Mouse (Mus musculus): Measurements from ENCODE around the gene Gbp7. TPM values are rescaled to one million over a fixed set of nuclear protein-coding genes. Genes with fewer than 3 reads are reported as not detected.
"Not testable (repeated sequence)": the region's sequence is repeated elsewhere in the genome, so short reads cannot be mapped to it uniquely, and the experiment has no call there.

Gene Gbp7
- polyA plus RNA-seq, 1 experiment from 2014 or later, result 2.0 TPM

GRCm38 (mm10) chr3:142561666-142562065 is 31.5 kb downstream of the Gbp7 start:
- no peak overlapping the region for H3K27ac ChIP-seq
- whole genome bisulfite sequencing, result 88% methylated on average over 7 of the region's 7 CpGs
- H3K9me3 ChIP-seq, result no peaks in the 10 kb centered on the region
- H3K4me1 ChIP-seq (replicated peaks), result peaks cover 3% of the 10 kb centered on the region; the same call in 1 of the 2 replicates
- H3K36me3 ChIP-seq, result no peaks in the 10 kb centered on the region
- no peak overlapping the region for H3K9ac ChIP-seq (replicated peaks)
- no peak overlapping the region for H3K4me3 ChIP-seq (replicated peaks)
- ATAC-seq (ENCODE audit: insufficient number of reproducible peaks, insufficient read depth, low FRiP score, low TSS enrichment, low read depth), result no peak
- no peaks in the 10 kb centered on the region for H3K27me3 ChIP-seq
- H3K4me2 ChIP-seq, result no peak overlapping the region

GRCm38 (mm10) chr3:142567490-142567889 is 37.3 kb downstream of the Gbp7 start:
- not testable (repeated sequence) for H3K9me3 ChIP-seq; H3K9ac ChIP-seq (replicated peaks); ATAC-seq (ENCODE audit: insufficient number of reproducible peaks, insufficient read depth, low FRiP score, low TSS enrichment, low read depth); H3K27ac ChIP-seq; H3K4me1 ChIP-seq (replicated peaks); H3K4me2 ChIP-seq; H3K36me3 ChIP-seq; H3K27me3 ChIP-seq; H3K4me3 ChIP-seq (replicated peaks)
- 60% methylated on average over 5 of the region's 5 CpGs for WGBS

- H3K4me1 ChIP-seq (replicated peaks), result no peaks in the 10 kb centered on the region
- WGBS, result 88% methylated on average over 4 of the region's 4 CpGs
- no peaks in the 10 kb centered on the region for H3K36me3 ChIP-seq
- H3K9ac ChIP-seq (replicated peaks), result no peak overlapping the region
- no peak overlapping the region for H3K4me3 ChIP-seq (replicated peaks)
- no peak overlapping the region for H3K27ac ChIP-seq
- H3K4me2 ChIP-seq, result no peak overlapping the region
- H3K9me3 ChIP-seq, result no peaks in the 10 kb centered on the region
- no peaks in the 10 kb centered on the region for H3K27me3 ChIP-seq
- no peak for ATAC-seq (ENCODE audit: insufficient number of reproducible peaks, insufficient read depth, low FRiP score, low TSS enrichment, low read depth)
Measured at GRCm38 (mm10) chr3:142570738-142571137, 40.6 kb downstream of the Gbp7 start.

GRCm38 (mm10) chr3:142577108-142577507 is 47.0 kb downstream of the Gbp7 start:
- Histone ChIP-seq H3K27me3 (no peaks in the 10 kb centered on the region), H3K27ac (no peak overlapping the region), H3K4me2 (no peak overlapping the region), H3K9ac (replicated peaks) (no peak overlapping the region), H3K9me3 (no peaks in the 10 kb centered on the region), H3K4me1 (replicated peaks) (no peaks in the 10 kb centered on the region), H3K4me3 (replicated peaks) (no peak overlapping the region), H3K36me3 (no peaks in the 10 kb centered on the region)
- ATAC-seq (ENCODE audit: insufficient number of reproducible peaks, insufficient read depth, low FRiP score, low TSS enrichment, low read depth), result no peak
- WGBS, result 84% methylated on average over 3 of the region's 3 CpGs

- no peak overlapping the region for H3K27ac ChIP-seq
- no peaks in the 10 kb centered on the region for H3K9me3 ChIP-seq
- no peaks in the 10 kb centered on the region for H3K4me1 ChIP-seq (replicated peaks)
- 89% methylated on average over 4 of the region's 4 CpGs for WGBS
- no peak overlapping the region for H3K4me2 ChIP-seq
- H3K4me3 ChIP-seq (replicated peaks), result no peak overlapping the region
- no peak for ATAC-seq (ENCODE audit: insufficient number of reproducible peaks, insufficient read depth, low FRiP score, low TSS enrichment, low read depth)
- no peak overlapping the region for H3K9ac ChIP-seq (replicated peaks)
- H3K36me3 ChIP-seq, result no peaks in the 10 kb centered on the region
- no peaks in the 10 kb centered on the region for H3K27me3 ChIP-seq
Measured at GRCm38 (mm10) chr3:142578342-142578741, 48.2 kb downstream of the Gbp7 start.

- H3K4me1 ChIP-seq (replicated peaks), result no peaks in the 10 kb centered on the region
- no peak overlapping the region for H3K4me3 ChIP-seq (replicated peaks)
- H3K27ac ChIP-seq, result no peak overlapping the region
- ATAC-seq (ENCODE audit: insufficient number of reproducible peaks, insufficient read depth, low FRiP score, low TSS enrichment, low read depth), result no peak
- H3K4me2 ChIP-seq, result no peak overlapping the region
- H3K36me3 ChIP-seq, result no peaks in the 10 kb centered on the region
- H3K9me3 ChIP-seq, result no peaks in the 10 kb centered on the region
- 94% methylated on average over 4 of the region's 4 CpGs for WGBS
- no peak overlapping the region for H3K9ac ChIP-seq (replicated peaks)
- H3K27me3 ChIP-seq, result no peaks in the 10 kb centered on the region
Measured at GRCm38 (mm10) chr3:142583067-142583466, 52.9 kb downstream of the Gbp7 start.

GRCm38 (mm10) chr3:142587386-142587785 is 57.2 kb downstream of the Gbp7 start:
- no peaks in the 10 kb centered on the region for H3K9me3 ChIP-seq
- no peak overlapping the region for H3K4me3 ChIP-seq (replicated peaks)
- no peak overlapping the region for H3K27ac ChIP-seq
- no peaks in the 10 kb centered on the region for H3K27me3 ChIP-seq
- H3K9ac ChIP-seq (replicated peaks), result no peak overlapping the region
- no peak overlapping the region for H3K4me2 ChIP-seq
- H3K36me3 ChIP-seq, result no peaks in the 10 kb centered on the region
- H3K4me1 ChIP-seq (replicated peaks), result no peaks in the 10 kb centered on the region
- no peak for ATAC-seq (ENCODE audit: insufficient number of reproducible peaks, insufficient read depth, low FRiP score, low TSS enrichment, low read depth)

GRCm38 (mm10) chr3:142588888-142589287 is 58.7 kb downstream of the Gbp7 start:
- Histone ChIP-seq H3K9ac (replicated peaks) (no peak overlapping the region), H3K27me3 (no peaks in the 10 kb centered on the region), H3K4me1 (replicated peaks) (no peaks in the 10 kb centered on the region), H3K9me3 (no peaks in the 10 kb centered on the region), H3K4me2 (no peak overlapping the region), H3K4me3 (replicated peaks) (no peak overlapping the region), H3K27ac (no peak overlapping the region), H3K36me3 (no peaks in the 10 kb centered on the region)
- WGBS, result 81% methylated on average over 2 of the region's 2 CpGs
- no peak for ATAC-seq (ENCODE audit: insufficient number of reproducible peaks, insufficient read depth, low FRiP score, low TSS enrichment, low read depth)

- ATAC-seq (ENCODE audit: insufficient number of reproducible peaks, insufficient read depth, low FRiP score, low TSS enrichment, low read depth), result no peak
Measured at GRCm38 (mm10) chr3:142590431-142591067, 60.4 kb downstream of the Gbp7 start.

GRCm38 (mm10) chr3:142594547-142594946 is 64.4 kb downstream of the Gbp7 start, which contains the start of gene Gbp2b:
Gene Gbp2b (plus strand): TSS chr3:142594847.
- no peak within 1 kb of the TSS for H3K27ac ChIP-seq
- no peaks in the 10 kb centered on the region for H3K9me3 ChIP-seq
- H3K9ac ChIP-seq (replicated peaks), result no peak within 1 kb of the TSS
- H3K36me3 ChIP-seq, result no peaks in the 10 kb centered on the region
- no peaks in the 10 kb centered on the region for H3K4me1 ChIP-seq (replicated peaks)
- WGBS, result 57% methylated on average over 1 of the region's 1 CpGs
- no peak within 1 kb of the TSS for H3K4me3 ChIP-seq (replicated peaks)
- no peaks in the 10 kb centered on the region for H3K27me3 ChIP-seq
- ATAC-seq (ENCODE audit: insufficient number of reproducible peaks, insufficient read depth, low FRiP score, low TSS enrichment, low read depth), result no peak
- H3K4me2 ChIP-seq, result no peak within 1 kb of the TSS

More at GRCm38 (mm10) chr3:142590431-142591067, 60.4 kb downstream of the Gbp7 start:
- H3K27me3 ChIP-seq, result no peaks in the 10 kb centered on the region
- H3K36me3 ChIP-seq, result no peaks in the 10 kb centered on the region
- H3K27ac ChIP-seq, result no peak overlapping the region
- no peaks in the 10 kb centered on the region for H3K4me1 ChIP-seq (replicated peaks)
- H3K9ac ChIP-seq (replicated peaks), result no peak overlapping the region
- 85% methylated on average over 4 of the region's 4 CpGs for WGBS
- no peak overlapping the region for H3K4me2 ChIP-seq
- H3K9me3 ChIP-seq, result no peaks in the 10 kb centered on the region
- H3K4me3 ChIP-seq (replicated peaks), result no peak overlapping the region

- no peak for ATAC-seq (ENCODE audit: insufficient number of reproducible peaks, insufficient read depth, low FRiP score, low TSS enrichment, low read depth)
- Histone ChIP-seq H3K27me3 (no peaks in the 10 kb centered on the region), H3K9ac (replicated peaks) (no peak overlapping the region), H3K4me1 (replicated peaks) (no peaks in the 10 kb centered on the region), H3K9me3 (no peaks in the 10 kb centered on the region), H3K36me3 (no peaks in the 10 kb centered on the region), H3K4me2 (no peak overlapping the region), H3K27ac (no peak overlapping the region), H3K4me3 (replicated peaks) (no peak overlapping the region)
- 86% methylated on average over 3 of the region's 3 CpGs for WGBS
Measured at GRCm38 (mm10) chr3:142597923-142598322, 67.8 kb downstream of the Gbp7 start.
